Mouse (Mus musculus) CH12.LX (cell line): ENCODE results near the gene Tgm4. TPM values are rescaled to one million over a fixed set of nuclear protein-coding genes. Genes with fewer than 3 reads are reported as not detected.

Experiments
- DNase-seq: peaks from one replicate; pipeline ENCODE4 v3.0.0-alpha.2; 2013; ENCODE audit errors: extremely low read depth
- H3K27ac ChIP-seq: 2 replicates; pipeline ENCODE4 v1.5.1; 2012; ENCODE audit warnings: low read depth, mild to moderate bottlenecking, control low read depth, moderate library complexity; ENCODE audit not compliant: insufficient read depth
- H3K27me3 ChIP-seq: replicated peaks from 2 replicates; pipeline ENCODE3; 2012; ENCODE audit warnings: inconsistent platforms
- H3K36me3 ChIP-seq, 2 experiments: replicated peaks in 1 of 2; 2 replicates each; pipeline versions ENCODE3 to v1.6.1; 2012; ENCODE audit warnings: inconsistent platforms in 1 of 2, low read length in 1 of 2, mild to moderate bottlenecking in 1 of 2, mixed read lengths in 1 of 2, moderate library complexity in 1 of 2; ENCODE audit not compliant: control insufficient read depth in 1 of 2, insufficient read depth in 1 of 2
- H3K4me1 ChIP-seq, 2 experiments: 2 replicates each; pipeline ENCODE4 v1.6.1; 2012; ENCODE audit warnings: inconsistent platforms in 1 of 2, moderate library complexity in 1 of 2; ENCODE audit not compliant: insufficient read depth in 2 of 2, control insufficient read depth in 1 of 2
- H3K4me2 ChIP-seq: 2 replicates; pipeline ENCODE4 v1.6.1; 2012; ENCODE audit warnings: low read depth, mild to moderate bottlenecking, control low read depth; ENCODE audit not compliant: poor library complexity, insufficient read depth, severe bottlenecking
- H3K4me3 ChIP-seq, 3 experiments: fragments of 150-350 bp in 1 of 3; sonication (generic) in 1 of 3; replicated peaks in 1 of 3; 2 replicates each; pipeline versions ENCODE3 to v1.5.1; 2011 to 2012; ENCODE audit warnings: low read depth in 2 of 3, low read length in 2 of 3, mild to moderate bottlenecking in 2 of 3, moderate library complexity in 2 of 3, control low read depth in 1 of 3, improper control_type of control experiment in 1 of 3, inconsistent platforms in 1 of 3, mixed read lengths in 1 of 3; ENCODE audit not compliant: poor library complexity in 1 of 3
- H3K79me2 ChIP-seq: replicated peaks from 2 replicates; pipeline ENCODE4 v1.6.1; 2012; ENCODE audit warnings: mild to moderate bottlenecking, moderate library complexity; ENCODE audit not compliant: control insufficient read depth, poor library complexity, insufficient read depth, severe bottlenecking; ENCODE audit errors: extremely low read depth
- H3K9ac ChIP-seq: 2 replicates; pipeline ENCODE4 v1.6.1; 2012; ENCODE audit warnings: low read depth, mild to moderate bottlenecking, control low read depth, moderate library complexity; ENCODE audit not compliant: insufficient read depth
- H3K9me3 ChIP-seq: replicated peaks from 2 replicates; pipeline ENCODE3; 2012; ENCODE audit warnings: low read length, inconsistent platforms, mixed read lengths
- CHD2 ChIP-seq: IDR thresholded peaks from 2 replicates; pipeline ENCODE4 v1.6.1; 2011; ENCODE audit warnings: low read length, improper control_type of control experiment
- CTCF ChIP-seq, 2 experiments: IDR thresholded peaks in 1 of 2; conservative IDR thresholded peaks in 1 of 2; 2 replicates each; pipeline ENCODE4 v1.5.1; 2011 to 2012; ENCODE audit warnings: low read depth in 2 of 2, low read length in 2 of 2, improper control_type of control experiment in 1 of 2, inconsistent platforms in 1 of 2, mild to moderate bottlenecking in 1 of 2, moderate library complexity in 1 of 2
- E2F4 ChIP-seq: IDR thresholded peaks from 2 replicates; pipeline ENCODE4 v1.6.1; 2011; ENCODE audit warnings: low read depth, low read length, improper control_type of control experiment; ENCODE audit not compliant: insufficient replicate concordance
- IRF4 ChIP-seq: IDR thresholded peaks from 2 replicates; pipeline ENCODE4 v1.6.1; 2014; ENCODE audit warnings: low read depth, mild to moderate bottlenecking, inconsistent platforms, low read length, improper control_type of control experiment
- KAT2A ChIP-seq: IDR thresholded peaks from 2 replicates; pipeline ENCODE4 v1.6.1; 2012; ENCODE audit warnings: low read length, improper control_type of control experiment, inconsistent platforms; ENCODE audit not compliant: insufficient replicate concordance
- MAX ChIP-seq: IDR thresholded peaks from 2 replicates; pipeline ENCODE4 v1.6.1; 2011; ENCODE audit warnings: low read length, improper control_type of control experiment
- MAZ ChIP-seq: IDR thresholded peaks from 2 replicates; pipeline ENCODE4 v1.6.1; 2012; ENCODE audit warnings: low read depth, mild to moderate bottlenecking, inconsistent platforms, low read length, improper control_type of control experiment, moderate library complexity
- MEF2A ChIP-seq: IDR thresholded peaks from 2 replicates; pipeline ENCODE4 v1.6.1; 2014; ENCODE audit warnings: low read depth, mild to moderate bottlenecking, inconsistent platforms, low read length, improper control_type of control experiment, borderline replicate concordance
- MXI1 ChIP-seq: IDR thresholded peaks from 2 replicates; pipeline ENCODE4 v1.6.1; 2011; ENCODE audit warnings: mild to moderate bottlenecking, low read depth, low read length, improper control_type of control experiment
- NRF1 ChIP-seq: IDR thresholded peaks from 2 replicates; pipeline ENCODE4 v1.6.1; 2014; ENCODE audit warnings: low read depth, mild to moderate bottlenecking, inconsistent platforms, low read length, improper control_type of control experiment, moderate library complexity
- PAX5 ChIP-seq: IDR thresholded peaks from 2 replicates; pipeline ENCODE4 v1.6.1; 2012; ENCODE audit warnings: low read length, inconsistent platforms, mixed read lengths
- POLR2AphosphoS2 ChIP-seq: IDR thresholded peaks from 2 replicates; pipeline ENCODE4 v1.6.1; 2011; ENCODE audit warnings: low read depth, low read length, improper control_type of control experiment
- SIN3A ChIP-seq: IDR thresholded peaks from 2 replicates; pipeline ENCODE4 v1.6.1; 2012; ENCODE audit warnings: low read length, improper control_type of control experiment, inconsistent platforms
- TBP ChIP-seq: conservative IDR thresholded peaks from 2 replicates; pipeline ENCODE4 v1.6.1; 2011; ENCODE audit warnings: low read depth, low read length, improper control_type of control experiment
- TCF12 ChIP-seq: IDR thresholded peaks from 2 replicates; pipeline ENCODE4 v1.6.1; 2014; ENCODE audit warnings: low read depth, mild to moderate bottlenecking, inconsistent platforms, low read length, improper control_type of control experiment
- UBTF ChIP-seq: IDR thresholded peaks from 2 replicates; pipeline ENCODE4 v1.6.1; 2012; ENCODE audit warnings: low read depth, mild to moderate bottlenecking, inconsistent platforms, low read length, improper control_type of control experiment, moderate library complexity
- USF1 ChIP-seq: IDR thresholded peaks from 2 replicates; pipeline ENCODE4 v1.6.1; 2014; ENCODE audit warnings: low read depth, mild to moderate bottlenecking, inconsistent platforms, low read length, improper control_type of control experiment
- USF2 ChIP-seq: conservative IDR thresholded peaks from 2 replicates; pipeline ENCODE4 v1.6.1; 2011; ENCODE audit warnings: low read depth, low read length, improper control_type of control experiment
- ZC3H11A ChIP-seq: IDR thresholded peaks from 2 replicates; pipeline ENCODE4 v1.6.1; 2012; ENCODE audit warnings: low read depth, mild to moderate bottlenecking, inconsistent platforms, low read length, improper control_type of control experiment
- ZNF384 ChIP-seq: IDR thresholded peaks from 2 replicates; pipeline ENCODE4 v1.6.1; 2012; ENCODE audit warnings: low read depth, low read length, improper control_type of control experiment, inconsistent platforms
- dilution Hi-C: fragments of 300-500 bp; cut with MboI; formaldehyde crosslinking; loops from 2 replicates; pipeline ENCODE4 v1.14.3; 2020; ENCODE audit warnings: low sequenced_read_pairs; ENCODE audit not compliant: extremely low pct_unique_long_range_greater_than_20kb, extremely low pct_ligation_motif_present
- in situ Hi-C: fragments of 300-500 bp; cut with MboI; formaldehyde crosslinking; loops from 3 replicates; pipeline ENCODE4 v1.14.3; 2019; ENCODE audit warnings: low sequenced_read_pairs, low pct_ligation_motif_present, low pct_unique_long_range_greater_than_20kb, mixed read lengths
- polyA plus RNA-seq: library from polyadenylated mRNA; unstranded; fragments of >175 nt; gene quantifications from 2 replicates; pipeline ENCODE4 v1.2.1, GENCODE M21; 2012; ENCODE audit warnings: low read depth; ENCODE audit not compliant: insufficient read length
- total RNA-seq, 2 experiments: library from RNA; depleted of rRNA; stranded (reverse); fragments of 300-350 nt in 1 of 2; fragments of >200 nt in 1 of 2; gene quantifications; 2 replicates each; pipeline ENCODE4 v1.2.3; 2012 to 2014

Tgm4 gene
- total and polyA plus RNA-seq, 3 experiments, result 0.24 to 0.51 TPM; not detected in 1

GRCm38 (mm10) chr9:123080796-123081195 lies 46.3 kb downstream of the Tgm4 start:
- Histone ChIP-seq H3K4me3 (no peak overlapping the region), H3K36me3 (peaks cover 69 to 100% of the 10 kb centered on the region in 2 experiments), H3K9me3 (no peaks in the 10 kb centered on the region), H3K79me2 (no peaks in the 10 kb centered on the region), H3K9ac (no peak overlapping the region), H3K27ac (no peak overlapping the region), H3K27me3 (no peaks in the 10 kb centered on the region), H3K4me1 (no peaks in the 10 kb centered on the region), H3K4me2 (no peak overlapping the region)
- no peak for TF ChIP-seq USF1
- TF ChIP-seq ZNF384, result no peak
- dilution Hi-C loops (no loop called here), in situ Hi-C loops (no loop called here)
- DNase-seq, result no peak

GRCm38 (mm10) chr9:123085373-123085772 lies 50.8 kb downstream of the Tgm4 start:
- in situ Hi-C loops (no loop called here), dilution Hi-C loops (no loop called here)
- no peak for DNase-seq
- Histone ChIP-seq H3K79me2 (no peaks in the 10 kb centered on the region), H3K9ac (no peak overlapping the region), H3K4me2 (no peak overlapping the region), H3K27ac (no peak overlapping the region), H3K4me3 (no peak overlapping the region), H3K9me3 (no peaks in the 10 kb centered on the region), H3K36me3 (peaks cover 85 to 100% of the 10 kb centered on the region in 2 experiments), H3K27me3 (no peaks in the 10 kb centered on the region), H3K4me1 (no peaks in the 10 kb centered on the region)
- TF ChIP-seq PAX5, result no peak
- TF ChIP-seq TBP, result no peak
- TF ChIP-seq SIN3A, result no peak

- no peak for DNase-seq
- in situ Hi-C loops (no loop called here), dilution Hi-C loops (no loop called here)
- Histone ChIP-seq H3K4me1 (peaks cover 0 to 6% of the 10 kb centered on the region in 2 experiments; a peak in 1 of 4 replicates), H3K36me3 (peaks cover 68 to 99% of the 10 kb centered on the region in 2 experiments), H3K4me3 (no peak overlapping the region), H3K27me3 (no peaks in the 10 kb centered on the region), H3K4me2 (no peak overlapping the region), H3K9me3 (no peaks in the 10 kb centered on the region), H3K79me2 (no peaks in the 10 kb centered on the region), H3K9ac (no peak overlapping the region), H3K27ac (no peak overlapping the region)
- TF ChIP-seq USF2 (no peak), ZC3H11A (no peak), E2F4 (no peak), MEF2A (no peak), POLR2AphosphoS2 (no peak), UBTF (no peak), CTCF (conservative IDR thresholded peaks at IDR 0.05 in 1 of 2, IDR thresholded peaks at IDR 0.05 in 1 of 2; ENCODE audit: low read depth in 2 of 2, low read length in 2 of 2) (no peak), TCF12 (no peak), MAX (no peak), IRF4 (no peak), KAT2A (no peak), MXI1 (no peak), NRF1 (no peak), MAZ (no peak), CHD2 (no peak)
Observed at GRCm38 (mm10) chr9:123087558-123087957, 53.0 kb downstream of the Tgm4 start.
